Mouse (Mus musculus): ENCODE measurements around the gene Mri1. TPM values are rescaled to one million over a fixed set of nuclear protein-coding genes. Genes with fewer than 3 reads are reported as not detected.
A peak's percentile ranks its signal among the peaks of the same experiment; 100 is the strongest.
"Not testable (repeated sequence)": the region's sequence is repeated elsewhere in the genome, so short reads cannot be mapped to it uniquely, and the experiment has no call there.

The Mri1 gene
- polyA plus RNA-seq (2014; fragmentation: Nextera tagmentation; extraction: Ambion mirVana), result 56.0 and 61.4 TPM in 2 replicates

GRCm38 (mm10) chr8:84256822-84257610 lies at the start of gene Mri1:
Gene Mri1, minus strand, starts transcription at chr8:84257326.
- H3K9me3 ChIP-seq (ENCODE audit: control insufficient read depth, low read length), result no peaks in the 10 kb centered on the region
- peak; percentile 94 for DNase-seq (ENCODE audit: low spot score)
- WGBS, result under 1% methylated on average over 64 of the region's 64 CpGs

GRCm38 (mm10) chr8:84303951-84304350 lies 46.8 kb upstream of the Mri1 start:
- no peaks in the 10 kb centered on the region; the same call in 1 of the 2 replicates for H3K9me3 ChIP-seq (ENCODE audit: control insufficient read depth, low read length)
- no peak overlapping the region for H3K27ac ChIP-seq (replicated peaks; ENCODE audit: low read depth, low read length)
- no peaks in the 10 kb centered on the region for H3K27me3 ChIP-seq (ENCODE audit: control insufficient read depth, insufficient read depth, low read length)
- no peaks in the 10 kb centered on the region for H3K36me3 ChIP-seq (ENCODE audit: control insufficient read depth, insufficient read depth, low read length)
- no peak overlapping the region for H3K4me3 ChIP-seq (ENCODE audit: low read depth, low read length)
- no peak overlapping the region for H3K9ac ChIP-seq (ENCODE audit: low read length)
- 0 out of 2 replicates have a peak, but pooled peaks cover 1% of the 10 kb centered on the region for H3K4me1 ChIP-seq (ENCODE audit: control insufficient read depth, insufficient read depth, low read length)
- ATAC-seq (ENCODE audit: insufficient number of reproducible peaks, low FRiP score, low TSS enrichment, low read depth) (no peak), DNase-seq (ENCODE audit: low spot score) (no peak)
- WGBS, result 78% methylated on average over 2 of the region's 2 CpGs
- H3K4me2 ChIP-seq (ENCODE audit: low read depth, severe bottlenecking), result no peak overlapping the region

More at GRCm38 (mm10) chr8:84256822-84257610, at the start of gene Mri1:
- H3K9ac ChIP-seq (ENCODE audit: low read length), result peak within 1 kb of the TSS; percentile 84
- H3K4me3 ChIP-seq (ENCODE audit: low read depth, low read length), result peak within 1 kb of the TSS; percentile 78
- peak within 1 kb of the TSS; percentile 95 for H3K4me2 ChIP-seq (ENCODE audit: low read depth, severe bottlenecking)
- H3K27ac ChIP-seq (replicated peaks; ENCODE audit: low read depth, low read length), result peak within 1 kb of the TSS; percentile 89
- H3K36me3 ChIP-seq (ENCODE audit: control insufficient read depth, insufficient read depth, low read length), result peaks cover 19% of the 10 kb centered on the region
- H3K4me1 ChIP-seq (ENCODE audit: control insufficient read depth, insufficient read depth, low read length), result peaks cover 9% of the 10 kb centered on the region
- peak; percentile 80 for ATAC-seq (ENCODE audit: insufficient number of reproducible peaks, low FRiP score, low TSS enrichment, low read depth)
- no peaks in the 10 kb centered on the region for H3K27me3 ChIP-seq (ENCODE audit: control insufficient read depth, insufficient read depth, low read length)

- H3K36me3 ChIP-seq (ENCODE audit: control insufficient read depth, insufficient read depth, low read length), result no peaks in the 10 kb centered on the region
- H3K4me2 ChIP-seq (ENCODE audit: low read depth, severe bottlenecking), result no peak overlapping the region
- no peak overlapping the region for H3K27ac ChIP-seq (replicated peaks; ENCODE audit: low read depth, low read length)
- 82% methylated on average over 5 of the region's 5 CpGs for whole genome bisulfite sequencing
- 0 out of 2 replicates have a peak, but pooled peaks cover 3% of the 10 kb centered on the region for H3K4me1 ChIP-seq (ENCODE audit: control insufficient read depth, insufficient read depth, low read length)
- no peaks in the 10 kb centered on the region for H3K9me3 ChIP-seq (ENCODE audit: control insufficient read depth, low read length)
- no peak overlapping the region for H3K4me3 ChIP-seq (ENCODE audit: low read depth, low read length)
- no peak overlapping the region for H3K9ac ChIP-seq (ENCODE audit: low read length)
- no peak for ATAC-seq (ENCODE audit: insufficient number of reproducible peaks, low FRiP score, low TSS enrichment, low read depth)
- DNase-seq (ENCODE audit: low spot score), result no peak
- no peaks in the 10 kb centered on the region for H3K27me3 ChIP-seq (ENCODE audit: control insufficient read depth, insufficient read depth, low read length)
These were observed 40.1 kb upstream of the Mri1 start for GRCm38 (mm10) chr8:84297029-84297785.

GRCm38 (mm10) chr8:84291688-84292087 lies 34.6 kb upstream of the Mri1 start:
- Histone ChIP-seq H3K27ac (replicated peaks; ENCODE audit: low read depth, low read length) (no peak overlapping the region), H3K36me3 (ENCODE audit: control insufficient read depth, insufficient read depth, low read length) (no peaks in the 10 kb centered on the region), H3K9ac (ENCODE audit: low read length) (no peak overlapping the region), H3K4me1 (ENCODE audit: control insufficient read depth, insufficient read depth, low read length) (no peaks in the 10 kb centered on the region), H3K4me2 (ENCODE audit: low read depth, severe bottlenecking) (no peak overlapping the region), H3K4me3 (ENCODE audit: low read depth, low read length) (no peak overlapping the region), H3K27me3 (ENCODE audit: control insufficient read depth, insufficient read depth, low read length) (no peaks in the 10 kb centered on the region), H3K9me3 (ENCODE audit: control insufficient read depth, low read length) (no peaks in the 10 kb centered on the region)
- DNase-seq (ENCODE audit: low spot score) (peak; percentile 76), ATAC-seq (ENCODE audit: insufficient number of reproducible peaks, low FRiP score, low TSS enrichment, low read depth) (no peak)
- WGBS, result 21% methylated on average over 8 of the region's 8 CpGs

GRCm38 (mm10) chr8:84291086-84291485 lies 34.0 kb upstream of the Mri1 start:
- WGBS, result 70% methylated on average over 5 of the region's 5 CpGs

GRCm38 (mm10) chr8:84288892-84289291 lies 31.8 kb upstream of the Mri1 start:
- no peak overlapping the region for H3K27ac ChIP-seq (replicated peaks; ENCODE audit: low read depth, low read length)
- 71% methylated on average over 2 of the region's 2 CpGs for WGBS
- H3K27me3 ChIP-seq (ENCODE audit: control insufficient read depth, insufficient read depth, low read length), result no peaks in the 10 kb centered on the region
- no peak overlapping the region for H3K9ac ChIP-seq (ENCODE audit: low read length)
- no peaks in the 10 kb centered on the region for H3K9me3 ChIP-seq (ENCODE audit: control insufficient read depth, low read length)
- no peaks in the 10 kb centered on the region for H3K36me3 ChIP-seq (ENCODE audit: control insufficient read depth, insufficient read depth, low read length)
- no peak overlapping the region for H3K4me2 ChIP-seq (ENCODE audit: low read depth, severe bottlenecking)
- ATAC-seq (ENCODE audit: insufficient number of reproducible peaks, low FRiP score, low TSS enrichment, low read depth) (no peak), DNase-seq (ENCODE audit: low spot score) (peak; percentile 63)
- H3K4me1 ChIP-seq (ENCODE audit: control insufficient read depth, insufficient read depth, low read length), result peaks cover 5% of the 10 kb centered on the region; the same call in 1 of the 2 replicates
- no peak overlapping the region for H3K4me3 ChIP-seq (ENCODE audit: low read depth, low read length)

More at GRCm38 (mm10) chr8:84291086-84291485, 34.0 kb upstream of the Mri1 start:
- Histone ChIP-seq H3K9ac (ENCODE audit: low read length) (no peak overlapping the region), H3K4me3 (ENCODE audit: low read depth, low read length) (no peak overlapping the region), H3K27ac (replicated peaks; ENCODE audit: low read depth, low read length) (no peak overlapping the region), H3K4me2 (ENCODE audit: low read depth, severe bottlenecking) (no peak overlapping the region), H3K36me3 (ENCODE audit: control insufficient read depth, insufficient read depth, low read length) (no peaks in the 10 kb centered on the region), H3K9me3 (ENCODE audit: control insufficient read depth, low read length) (no peaks in the 10 kb centered on the region), H3K4me1 (ENCODE audit: control insufficient read depth, insufficient read depth, low read length) (no peaks in the 10 kb centered on the region), H3K27me3 (ENCODE audit: control insufficient read depth, insufficient read depth, low read length) (no peaks in the 10 kb centered on the region)
- ATAC-seq (ENCODE audit: insufficient number of reproducible peaks, low FRiP score, low TSS enrichment, low read depth) (no peak), DNase-seq (ENCODE audit: low spot score) (no peak)

- H3K27me3 ChIP-seq (ENCODE audit: control insufficient read depth, insufficient read depth, low read length); H3K9ac ChIP-seq (ENCODE audit: low read length); ATAC-seq (ENCODE audit: insufficient number of reproducible peaks, low FRiP score, low TSS enrichment, low read depth); H3K27ac ChIP-seq (replicated peaks; ENCODE audit: low read depth, low read length); H3K4me1 ChIP-seq (ENCODE audit: control insufficient read depth, insufficient read depth, low read length); H3K4me3 ChIP-seq (ENCODE audit: low read depth, low read length); H3K4me2 ChIP-seq (ENCODE audit: low read depth, severe bottlenecking); H3K9me3 ChIP-seq (ENCODE audit: control insufficient read depth, low read length); H3K36me3 ChIP-seq (ENCODE audit: control insufficient read depth, insufficient read depth, low read length): not testable (repeated sequence)
- WGBS, result 57% methylated on average over 5 of the region's 5 CpGs
- peak; percentile 69 for DNase-seq (ENCODE audit: low spot score)
These were observed 28.5 kb upstream of the Mri1 start for GRCm38 (mm10) chr8:84285665-84286064.

- ATAC-seq (ENCODE audit: insufficient number of reproducible peaks, low FRiP score, low TSS enrichment, low read depth) (peak; percentile 39; the same call in 1 of the 2 replicates), DNase-seq (ENCODE audit: low spot score) (peak; percentile 57)
- H3K4me3 ChIP-seq (ENCODE audit: low read depth, low read length), result no peak overlapping the region; the same call in 1 of the 2 replicates
- no peak overlapping the region for H3K9ac ChIP-seq (ENCODE audit: low read length)
- peak overlapping the region; percentile 28 for H3K4me2 ChIP-seq (ENCODE audit: low read depth, severe bottlenecking)
- H3K36me3 ChIP-seq (ENCODE audit: control insufficient read depth, insufficient read depth, low read length), result no peaks in the 10 kb centered on the region
- no peaks in the 10 kb centered on the region for H3K27me3 ChIP-seq (ENCODE audit: control insufficient read depth, insufficient read depth, low read length)
- H3K4me1 ChIP-seq (ENCODE audit: control insufficient read depth, insufficient read depth, low read length), result peaks cover 5% of the 10 kb centered on the region; the same call in 1 of the 2 replicates
- H3K9me3 ChIP-seq (ENCODE audit: control insufficient read depth, low read length), result no peaks in the 10 kb centered on the region
- H3K27ac ChIP-seq (replicated peaks; ENCODE audit: low read depth, low read length), result peak overlapping the region; percentile 45
- WGBS, result 13% methylated on average over 9 of the region's 9 CpGs
These were observed 27.5 kb upstream of the Mri1 start for GRCm38 (mm10) chr8:84284608-84285063.

Data from limb, embryonic 11.5 days (tissue).